Mouse (Mus musculus): ENCODE results near the gene Abl2. TPM values are rescaled to one million over a fixed set of nuclear protein-coding genes. Genes with fewer than 3 reads are reported as not detected.

The Abl2 gene
- polyA plus RNA-seq, 1 experiment, result 6.9 TPM

- DNase-seq (ENCODE audit: low read depth), result no peak
These were observed 26.9 kb downstream of the Abl2 start for GRCm38 (mm10) chr1:156585512-156585911.

GRCm38 (mm10) chr1:156589811-156590305 is 31.3 kb downstream of the Abl2 start:
- DNase-seq (ENCODE audit: low read depth), result no peak

DNA sequence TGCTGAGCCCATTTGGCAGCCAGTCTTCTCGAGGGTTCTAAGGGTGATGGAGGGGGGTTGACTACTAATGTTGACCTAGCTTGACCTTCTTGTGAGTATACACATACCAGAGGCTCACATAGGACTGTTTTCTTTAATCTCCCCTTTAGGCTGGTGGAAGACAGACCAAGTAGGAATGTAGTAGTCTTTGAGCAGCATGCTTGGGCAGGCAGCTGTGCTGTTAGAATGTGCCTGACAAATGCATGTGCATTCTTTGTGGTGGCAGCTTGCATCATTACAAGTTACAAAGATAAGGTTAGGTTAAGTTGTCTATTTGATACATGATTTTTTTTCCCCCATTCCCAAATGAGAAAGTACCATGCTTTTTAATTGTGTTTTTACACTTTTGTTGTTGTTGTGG is 31.8 kb downstream of the Abl2 start:
- DNase-seq (ENCODE audit: low read depth), result peak; percentile 26

DNA sequence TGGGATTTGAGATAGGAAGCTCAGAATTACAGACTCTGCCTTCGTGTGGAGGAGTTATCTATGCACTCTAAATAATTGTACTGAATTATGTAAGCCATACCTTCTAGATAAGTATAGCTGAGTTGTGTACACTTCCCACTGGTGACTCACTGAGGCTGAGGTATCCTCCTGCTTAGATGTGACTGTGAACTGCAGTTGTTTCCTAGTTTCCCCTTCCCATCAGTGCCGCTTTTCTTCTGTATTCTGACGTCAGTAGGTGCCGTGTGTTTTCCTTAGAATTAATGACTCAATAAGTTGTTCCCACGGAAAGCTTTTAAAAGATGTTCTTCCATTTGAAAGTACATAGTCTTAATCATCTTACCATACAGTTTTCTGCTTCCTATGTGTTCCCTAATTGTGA is 34.7 kb downstream of the Abl2 start:
- no peak for DNase-seq (ENCODE audit: low read depth)

DNA sequence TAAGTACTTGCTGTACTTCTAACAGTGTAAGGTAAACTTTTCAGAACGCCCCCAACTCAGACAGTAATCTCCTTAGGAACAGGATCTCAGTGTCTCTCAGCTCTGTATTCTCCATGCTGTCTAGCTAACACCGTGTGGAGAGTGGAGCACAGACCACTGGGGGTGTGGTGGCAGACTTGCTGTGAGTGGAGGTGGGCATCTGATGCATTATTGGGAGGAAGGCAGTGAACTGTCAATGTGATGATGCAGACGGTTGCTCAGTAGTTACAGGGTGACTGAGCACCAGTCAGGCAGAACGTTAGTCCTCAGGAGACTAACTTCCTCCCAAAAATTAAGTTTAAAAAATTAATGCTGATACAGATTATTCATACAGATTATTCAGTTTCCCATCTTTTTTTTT is 38.5 kb downstream of the Abl2 start:
- DNase-seq (ENCODE audit: low read depth), result no peak

GRCm38 (mm10) chr1:156602545-156602944 is 44.0 kb downstream of the Abl2 start:
- no peak for DNase-seq (ENCODE audit: low read depth)

- no peak for DNase-seq (ENCODE audit: low read depth)
These were observed 46.7 kb downstream of the Abl2 start for GRCm38 (mm10) chr1:156605094-156605866.

DNA sequence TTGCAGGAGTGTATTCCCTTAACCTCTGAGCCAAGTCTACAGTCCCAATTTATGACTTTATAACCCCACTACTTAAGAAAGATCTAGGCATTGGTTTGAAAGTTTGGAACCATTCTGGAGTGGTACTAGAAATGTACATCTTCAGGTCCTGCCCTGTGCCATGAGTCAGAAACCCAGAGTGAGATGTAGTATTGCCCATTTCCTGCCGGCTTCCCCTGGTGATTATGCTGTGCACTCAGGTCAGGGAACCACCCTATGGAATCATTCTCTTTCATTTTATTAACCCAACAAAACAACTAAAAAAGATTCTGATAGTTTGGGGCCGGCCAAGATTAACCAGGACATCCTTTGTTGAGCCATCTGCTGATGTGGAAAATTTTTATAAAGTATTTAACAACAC is 47.4 kb downstream of the Abl2 start:
- DNase-seq (ENCODE audit: low read depth), result no peak

GRCm38 (mm10) chr1:156608496-156608895 is 49.9 kb downstream of the Abl2 start:
- DNase-seq (ENCODE audit: low read depth), result no peak

- no peak for DNase-seq (ENCODE audit: low read depth)
These were observed 51.7 kb downstream of the Abl2 start for GRCm38 (mm10) chr1:156610257-156610656.

DNA sequence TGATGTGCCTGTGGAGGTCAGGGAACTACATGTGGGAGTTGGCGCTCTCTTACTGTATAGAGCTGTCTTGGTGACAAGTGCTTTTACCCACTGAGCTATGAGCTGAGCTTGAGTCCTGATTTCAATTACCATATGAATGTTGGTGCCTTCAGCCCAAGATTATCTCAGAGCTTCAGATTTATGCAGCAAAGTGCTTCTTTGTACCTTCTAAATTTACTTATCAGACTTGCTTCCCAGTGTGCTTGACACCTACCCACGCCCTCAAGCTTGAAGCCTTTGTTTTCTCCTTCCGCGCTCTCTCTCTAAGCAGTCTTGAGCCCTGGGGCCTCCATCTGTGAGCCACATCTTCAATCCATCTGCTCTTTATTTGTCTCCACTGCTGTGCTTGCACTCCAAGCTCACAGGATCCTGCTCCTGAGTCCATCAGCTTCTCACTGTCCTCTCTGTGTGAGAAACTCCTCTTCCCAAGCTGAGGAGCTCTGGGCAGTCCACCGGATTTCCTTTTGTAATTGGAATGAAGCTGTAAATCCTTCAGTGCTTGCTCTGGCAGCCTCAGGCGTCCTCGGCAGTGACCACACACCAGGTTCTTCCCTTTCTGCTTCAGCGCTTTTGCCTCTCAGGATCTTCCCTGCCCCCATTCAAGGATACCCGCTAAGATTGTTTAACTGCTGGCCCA is 55.4 kb downstream of the Abl2 start:
- DNase-seq (ENCODE audit: low read depth), result no peak

DNA sequence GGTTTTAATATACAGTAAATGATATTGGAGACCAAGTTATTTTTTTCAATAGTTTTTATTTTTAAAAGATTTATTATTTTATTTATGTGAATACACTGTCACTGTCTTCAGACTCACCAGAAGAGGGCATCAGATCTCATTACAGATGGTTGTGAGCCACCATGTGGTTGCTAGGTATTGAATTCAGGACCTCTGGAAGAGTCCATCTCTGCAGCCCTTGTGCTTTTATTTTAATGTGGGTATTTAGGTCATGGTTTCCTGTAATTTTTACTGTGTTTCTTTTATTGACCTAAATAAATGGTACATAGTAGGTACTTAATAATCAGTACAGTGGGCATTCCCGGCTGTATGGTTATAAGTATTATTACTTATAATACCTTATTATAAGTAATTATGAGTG is 56.1 kb downstream of the Abl2 start:
- no peak for DNase-seq (ENCODE audit: low read depth)

GRCm38 (mm10) chr1:156615381-156616133 is 57.0 kb downstream of the Abl2 start:
- no peak for DNase-seq (ENCODE audit: low read depth)

DNA sequence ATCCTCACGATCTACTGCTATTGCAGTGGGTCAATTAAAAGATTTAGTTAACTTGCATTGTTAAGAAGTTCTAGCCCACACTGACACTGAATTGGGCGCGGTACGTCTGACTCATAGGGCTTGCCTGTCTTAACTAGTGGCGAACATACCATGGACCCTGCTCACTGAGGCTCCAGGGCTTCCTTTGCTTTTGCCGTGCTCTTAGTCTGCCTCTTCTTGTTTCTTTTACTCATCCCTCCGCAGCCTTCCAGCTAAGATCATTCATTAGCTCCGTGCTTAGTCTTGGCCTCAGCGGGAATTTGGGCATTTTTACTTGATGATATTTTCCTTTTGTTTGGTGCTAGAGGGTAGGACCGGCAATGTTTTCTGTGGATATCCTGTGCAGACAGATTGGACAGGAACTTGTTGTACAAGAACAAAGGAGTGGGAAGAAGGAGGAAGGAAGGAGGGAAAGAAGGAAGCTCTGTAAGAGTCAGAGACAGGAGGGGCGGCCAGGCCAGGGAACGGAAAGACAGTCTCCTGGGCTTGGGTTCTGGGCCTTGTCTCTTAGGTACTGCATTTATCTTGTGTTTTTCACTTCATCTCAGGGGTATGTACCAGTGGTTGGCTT is 58.5 kb downstream of the Abl2 start:
- DNase-seq (ENCODE audit: low read depth), result no peak

- DNase-seq (ENCODE audit: low read depth), result no peak
These were observed 59.2 kb downstream of the Abl2 start for GRCm38 (mm10) chr1:156617811-156618210.

GRCm38 (mm10) chr1:156620292-156620909 is 61.8 kb downstream of the Abl2 start:
- no peak for DNase-seq (ENCODE audit: low read depth)

GRCm38 (mm10) chr1:156620951-156621350 is 62.4 kb downstream of the Abl2 start:
- no peak for DNase-seq (ENCODE audit: low read depth)

- DNase-seq (ENCODE audit: low read depth), result no peak
These were observed 65.6 kb downstream of the Abl2 start for GRCm38 (mm10) chr1:156624231-156624630.

DNA sequence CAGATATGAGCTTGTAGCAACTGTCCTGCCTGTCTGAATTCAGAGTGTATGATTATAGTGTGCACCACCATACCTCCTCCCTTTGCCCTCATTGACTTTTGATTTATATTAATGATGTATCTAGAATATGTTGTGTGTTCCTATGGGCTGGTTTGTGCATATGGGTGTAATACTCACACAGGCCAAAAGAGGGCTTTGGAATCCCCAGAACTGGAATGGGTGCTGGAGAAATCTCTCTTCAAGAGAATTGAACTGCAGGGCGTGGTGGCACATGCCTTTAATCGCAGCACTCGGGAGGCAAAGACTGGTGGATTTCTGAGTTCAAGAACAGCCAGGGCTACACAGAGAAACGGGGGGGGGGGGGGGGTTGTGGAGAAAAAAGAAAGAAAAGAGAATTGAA is 68.1 kb downstream of the Abl2 start:
- no peak for DNase-seq (ENCODE audit: low read depth)

- DNase-seq (ENCODE audit: low read depth), result no peak
These were observed 71.4 kb downstream of the Abl2 start for GRCm38 (mm10) chr1:156629984-156630383.

- DNase-seq (ENCODE audit: low read depth), result no peak
These were observed 72.4 kb downstream of the Abl2 start for GRCm38 (mm10) chr1:156630965-156631364.

GRCm38 (mm10) chr1:156633095-156633494 is 74.5 kb downstream of the Abl2 start:
- DNase-seq (ENCODE audit: low read depth), result no peak

Data from gonadal fat pad, adult 2 months (tissue).